Mouse (Mus musculus) layer of hippocampus, adult 8-10 months (tissue): Measurements from ENCODE around the gene Rhbdd3. TPM values are rescaled to one million over a fixed set of nuclear protein-coding genes. Genes with fewer than 3 reads are reported as not detected.
"Not testable (repeated sequence)": the region's sequence is repeated elsewhere in the genome, so short reads cannot be mapped to it uniquely, and the experiment has no call there.

Source experiments
- DNase-seq, 2 experiments: peaks; one replicate each; pipeline ENCODE4 v3.0.0; 2022; ENCODE audit warnings: low spot score in 2 of 2
- total RNA-seq, 4 experiments: library from RNA; stranded (reverse); gene quantifications; 2 replicates each; pipeline ENCODE4 v1.2.4; 2022

Gene Rhbdd3
- total RNA-seq, 4 experiments from 2014 or later, result 22.1 to 26.4 (median 24.2) TPM

GRCm38 (mm10) chr11:5065056-5065821 lies 33.5 kb upstream of the Rhbdd3 start, which contains the start of gene Gas2l1:
TSS of gene Gas2l1 (minus strand) at chr11:5065327.
- peak; percentile 70 to 83 for DNase-seq

GRCm38 (mm10) chr11:5067063-5067462 lies 31.7 kb upstream of the Rhbdd3 start:
- DNase-seq, result no peak

- no peak for DNase-seq
Measured at GRCm38 (mm10) chr11:5068126-5068971, 30.4 kb upstream of the Rhbdd3 start.

GRCm38 (mm10) chr11:5074882-5075281 lies 23.8 kb upstream of the Rhbdd3 start:
- no peak for DNase-seq

GRCm38 (mm10) chr11:5075760-5076159 lies 23.0 kb upstream of the Rhbdd3 start:
- no peak for DNase-seq

- DNase-seq, result not testable (repeated sequence)
Measured at GRCm38 (mm10) chr11:5076843-5077242, 21.9 kb upstream of the Rhbdd3 start.

- no peak for DNase-seq
Measured at GRCm38 (mm10) chr11:5089147-5089546, 9.6 kb upstream of the Rhbdd3 start.

GRCm38 (mm10) chr11:5091706-5092105 lies 7.0 kb upstream of the Rhbdd3 start:
- DNase-seq, result no peak

- no peak for DNase-seq
Measured at GRCm38 (mm10) chr11:5095877-5096276, 2.8 kb upstream of the Rhbdd3 start.

GRCm38 (mm10) chr11:5096480-5097020 lies 2.2 kb upstream of the Rhbdd3 start:
- DNase-seq, result no peak

- peak; percentile 61 to 62 for DNase-seq
Measured at GRCm38 (mm10) chr11:5098035-5098735, 541 bp upstream of the Rhbdd3 start.

GRCm38 (mm10) chr11:5099576-5100183 lies 954 bp downstream of the Rhbdd3 start:
- peak; percentile 76 for DNase-seq

- no peak for DNase-seq
Measured at GRCm38 (mm10) chr11:5100283-5100682, 1.6 kb downstream of the Rhbdd3 start.

- DNase-seq, result no peak
Measured at GRCm38 (mm10) chr11:5100801-5101200, 2.1 kb downstream of the Rhbdd3 start.

- DNase-seq, result no peak
Measured at GRCm38 (mm10) chr11:5101641-5102040, 2.9 kb downstream of the Rhbdd3 start.

GRCm38 (mm10) chr11:5102384-5102783 lies 3.7 kb downstream of the Rhbdd3 start:
- DNase-seq, result no peak

GRCm38 (mm10) chr11:5103986-5104509 lies 5.3 kb downstream of the Rhbdd3 start:
- DNase-seq, result no peak

GRCm38 (mm10) chr11:5109441-5109840 lies 10.7 kb downstream of the Rhbdd3 start:
- no peak for DNase-seq

- no peak for DNase-seq
Measured at GRCm38 (mm10) chr11:5113645-5114044, 14.9 kb downstream of the Rhbdd3 start.

GRCm38 (mm10) chr11:5114931-5115581 lies 16.3 kb downstream of the Rhbdd3 start:
- peak; percentile 72 to 90 for DNase-seq
